Mouse (Mus musculus) left cerebral cortex, postnatal 14 days (tissue): ENCODE measurements around the gene Tsfm. TPM values are rescaled to one million over a fixed set of nuclear protein-coding genes. Genes with fewer than 3 reads are reported as not detected.
"Not testable (repeated sequence)": the region's sequence is repeated elsewhere in the genome, so short reads cannot be mapped to it uniquely, and the experiment has no call there.

Experiments
- DNase-seq, 2 experiments: peaks; one replicate each; pipeline ENCODE4 v3.0.0; 2021 to 2022; ENCODE audit warnings: low spot score in 2 of 2, mixed read lengths in 1 of 2
- intact Hi-C: fragments of 180-260 bp; cut with DNase I; formaldehyde crosslinking; loops from one replicate; pipeline ENCODE4 v1.15.1; 2025
- total RNA-seq, 2 experiments: library from RNA; stranded (reverse); gene quantifications; 2 replicates each; pipeline ENCODE4 v1.2.3; 2021

The Tsfm gene
- total RNA-seq, 2 experiments from 2014 or later, result 27.7 to 28.2 TPM

DNA sequence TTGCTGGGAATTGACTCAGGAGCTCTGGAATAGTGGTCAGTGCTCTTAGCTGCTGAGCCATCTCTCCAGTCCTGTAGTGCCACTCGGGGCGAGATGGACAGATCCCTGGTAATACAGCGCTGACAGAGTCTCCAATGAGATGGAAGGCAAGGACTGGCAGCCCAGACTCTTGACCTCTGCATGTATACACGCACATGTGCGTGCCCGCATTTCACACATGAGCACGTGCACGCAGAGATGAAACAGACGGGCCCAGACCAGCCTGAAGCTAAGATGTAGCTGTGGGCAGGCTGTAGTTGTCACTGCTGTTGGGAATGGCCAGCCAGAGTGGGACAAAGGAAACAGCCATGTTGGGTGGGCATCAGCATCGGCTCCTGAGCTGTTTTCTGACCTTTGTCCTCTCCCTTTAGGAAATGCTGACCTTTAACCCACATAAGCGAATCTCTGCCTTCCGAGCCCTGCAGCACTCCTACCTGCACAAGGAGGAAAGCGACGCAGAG is 35.9 kb upstream of the Tsfm start:
- no peak for DNase-seq
- intact Hi-C loops, result no loop called here

DNA sequence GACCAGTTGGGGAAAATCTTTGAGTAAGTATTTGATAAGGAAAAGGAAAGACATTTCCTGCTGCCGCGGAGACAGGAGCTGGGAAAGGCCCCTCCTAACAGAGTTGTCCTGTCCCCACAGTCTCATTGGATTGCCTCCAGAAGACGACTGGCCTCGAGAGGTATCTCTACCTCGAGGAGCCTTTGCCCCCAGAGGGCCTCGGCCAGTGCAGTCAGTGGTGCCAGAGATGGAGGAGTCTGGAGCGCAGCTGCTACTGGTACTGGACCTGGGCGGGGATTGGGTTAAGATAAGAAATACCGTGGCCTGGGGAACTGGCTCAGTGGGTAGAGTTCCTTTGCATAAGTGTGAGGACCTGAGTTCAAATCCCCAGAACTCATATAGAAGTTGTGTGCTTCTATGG is 35.3 kb upstream of the Tsfm start:
- intact Hi-C loops, result no loop called here
- no peak for DNase-seq

DNA sequence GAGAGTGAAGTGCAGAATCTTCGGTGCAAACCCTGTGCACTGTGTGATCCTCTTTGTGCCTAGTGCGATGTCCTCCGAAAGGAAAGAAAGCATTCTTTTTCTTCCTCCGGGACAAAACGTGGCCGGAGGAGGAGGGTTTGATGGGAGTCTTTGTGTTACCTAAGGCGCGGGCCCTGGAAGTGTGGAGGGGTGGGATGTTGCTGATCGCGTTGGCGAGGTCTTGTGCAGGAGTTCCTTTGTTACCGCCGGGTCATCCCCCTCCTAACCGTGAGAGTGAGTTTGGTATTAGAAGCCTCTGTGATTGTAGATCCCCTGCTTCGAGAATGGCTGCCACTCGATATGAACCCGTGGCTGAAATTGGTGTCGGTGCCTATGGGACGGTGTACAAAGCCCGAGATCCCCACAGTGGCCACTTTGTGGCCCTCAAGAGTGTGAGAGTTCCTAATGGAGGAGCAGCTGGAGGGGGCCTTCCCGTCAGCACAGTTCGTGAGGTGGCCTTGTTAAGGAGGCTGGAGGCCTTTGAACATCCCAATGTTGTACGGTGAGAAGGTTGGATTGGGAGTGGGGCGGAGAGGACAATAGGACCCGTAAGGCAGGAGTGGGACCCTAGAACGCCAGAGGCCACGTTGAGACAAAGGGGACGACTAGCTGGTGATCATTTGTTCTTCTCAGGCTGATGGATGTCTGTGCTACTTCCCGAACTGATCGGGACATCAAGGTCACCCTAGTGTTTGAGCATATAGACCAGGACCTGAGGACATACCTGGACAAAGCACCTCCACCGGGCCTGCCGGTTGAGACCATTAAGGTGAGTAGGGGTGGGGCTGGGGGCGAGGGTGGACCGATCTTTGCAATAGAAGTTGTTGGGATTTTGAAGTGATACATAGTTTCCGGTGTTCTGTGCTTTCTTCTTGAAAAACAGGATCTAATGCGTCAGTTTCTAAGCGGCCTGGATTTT is 33.6 kb upstream of the Tsfm start:
- DNase-seq, result no peak
- intact Hi-C loops, result no loop called here

DNA sequence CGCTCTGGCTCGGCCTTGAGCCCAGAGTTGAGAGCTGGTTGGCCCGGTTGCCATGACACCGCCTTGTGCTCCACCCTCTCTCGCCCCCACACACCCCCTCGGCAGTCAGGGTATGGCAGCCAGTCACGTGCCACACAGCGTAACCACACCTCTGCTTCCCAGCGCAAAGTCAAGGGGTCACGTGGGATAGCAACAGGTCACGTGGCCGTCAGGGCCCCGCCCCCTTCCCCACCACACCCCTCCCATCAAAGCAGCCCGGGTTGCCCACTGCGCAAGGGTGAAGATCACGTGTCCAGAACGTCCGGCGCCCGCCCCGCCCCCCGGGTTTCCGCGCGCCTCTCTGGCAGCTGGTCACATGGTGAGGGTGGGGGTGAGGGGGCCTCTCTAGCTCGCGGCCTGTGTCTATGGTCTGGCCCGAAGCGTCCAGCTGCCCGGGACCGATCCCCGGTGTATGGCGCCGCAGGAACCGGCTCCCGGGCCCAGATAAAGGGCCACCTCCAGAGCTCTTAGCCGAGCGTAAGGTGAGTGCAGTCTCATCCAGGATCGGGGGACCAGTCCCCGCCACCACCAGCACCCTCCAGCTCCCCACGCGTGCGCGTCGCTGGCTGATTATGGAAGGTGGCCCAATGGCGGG is 32.7 kb upstream of the Tsfm start, which contains the start of gene Cdk4:
Gene Cdk4, plus strand, starts transcription at position 296 of the 634 bp plus-strand sequence.
- intact Hi-C loops, result no loop called here
- peak; percentile 99 for DNase-seq

DNA sequence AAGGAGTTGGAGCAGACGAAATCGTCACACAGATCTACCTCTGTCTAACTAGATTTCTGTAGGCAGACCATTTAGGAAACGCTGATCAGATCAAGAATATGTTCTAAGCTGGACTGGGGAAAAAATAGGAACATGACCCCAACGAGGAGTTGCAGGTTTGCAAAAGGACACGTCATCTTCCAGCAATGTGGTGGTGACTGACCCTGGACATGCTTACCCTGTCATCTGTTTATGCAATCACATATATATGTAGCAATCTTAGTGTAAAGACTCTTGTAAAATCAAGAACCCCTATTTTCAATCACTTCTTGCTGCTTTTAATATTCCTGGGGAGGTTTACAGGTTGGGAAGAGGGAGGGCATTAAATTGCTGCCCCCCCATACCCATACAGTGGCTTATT is 31.9 kb upstream of the Tsfm start:
- intact Hi-C loops, result no loop called here
- DNase-seq, result no peak

DNA sequence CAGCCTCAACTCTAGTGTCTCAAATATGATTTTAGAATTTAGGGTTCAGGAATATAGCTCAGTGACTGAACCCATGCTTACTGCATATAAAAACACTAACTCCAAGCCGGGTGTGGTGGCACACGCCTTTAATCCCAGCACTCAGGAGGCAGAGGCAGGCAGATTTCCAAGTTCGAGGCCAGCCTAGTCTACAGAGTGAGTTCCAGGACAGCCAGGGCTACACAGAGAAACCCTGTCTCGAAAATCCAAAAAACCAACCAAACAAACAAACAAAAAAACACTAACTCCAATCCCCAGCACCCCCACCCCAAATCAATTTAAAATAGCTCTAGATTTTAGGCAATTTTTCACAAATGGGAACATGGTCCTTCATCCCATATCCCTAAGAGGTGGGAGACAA is 31.5 kb upstream of the Tsfm start:
- DNase-seq, intact Hi-C loops: not testable (repeated sequence)

DNA sequence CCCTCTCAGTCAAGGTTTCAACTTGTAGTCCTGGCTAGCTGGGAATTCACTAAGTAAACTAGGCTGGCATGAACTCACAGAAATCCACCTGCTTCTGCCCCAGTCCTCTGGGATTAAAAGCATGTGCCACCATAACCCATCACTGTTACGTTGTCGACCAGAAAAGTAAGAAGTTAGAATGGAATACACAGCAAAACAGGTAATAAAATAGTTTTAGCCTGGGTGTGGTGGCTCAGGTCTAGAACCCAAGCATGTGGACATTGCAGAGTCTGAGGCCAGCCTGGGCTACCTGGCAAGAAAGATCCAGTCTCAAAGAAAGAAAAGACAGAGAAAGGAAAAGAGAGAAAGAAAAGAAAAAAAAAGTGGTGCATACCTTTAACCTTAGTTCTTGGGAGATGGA is 30.9 kb upstream of the Tsfm start:
- DNase-seq, result no peak
- intact Hi-C loops, result no loop called here

DNA sequence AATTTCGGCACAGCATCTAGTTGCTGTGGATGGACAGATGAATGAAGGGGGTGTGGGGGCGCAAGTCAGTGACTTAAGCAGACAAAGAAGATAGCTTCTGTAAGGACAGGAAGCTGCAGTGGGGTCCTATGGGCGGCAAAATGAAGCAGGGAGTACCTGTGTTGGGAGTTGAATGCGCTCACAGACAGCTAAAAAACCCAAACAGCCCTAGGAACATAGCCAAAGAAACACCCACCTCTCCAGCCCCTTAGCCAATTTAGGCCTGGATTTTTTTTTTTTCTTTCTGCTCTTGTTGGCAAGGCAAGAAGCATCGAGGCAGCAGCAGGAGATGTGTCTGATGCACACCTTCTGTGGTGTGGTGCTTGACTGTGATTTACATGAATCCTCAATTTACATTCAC is 30.4 kb upstream of the Tsfm start:
- intact Hi-C loops, result no loop called here
- peak in 1 of 2 experiments; percentile 61 for DNase-seq

DNA sequence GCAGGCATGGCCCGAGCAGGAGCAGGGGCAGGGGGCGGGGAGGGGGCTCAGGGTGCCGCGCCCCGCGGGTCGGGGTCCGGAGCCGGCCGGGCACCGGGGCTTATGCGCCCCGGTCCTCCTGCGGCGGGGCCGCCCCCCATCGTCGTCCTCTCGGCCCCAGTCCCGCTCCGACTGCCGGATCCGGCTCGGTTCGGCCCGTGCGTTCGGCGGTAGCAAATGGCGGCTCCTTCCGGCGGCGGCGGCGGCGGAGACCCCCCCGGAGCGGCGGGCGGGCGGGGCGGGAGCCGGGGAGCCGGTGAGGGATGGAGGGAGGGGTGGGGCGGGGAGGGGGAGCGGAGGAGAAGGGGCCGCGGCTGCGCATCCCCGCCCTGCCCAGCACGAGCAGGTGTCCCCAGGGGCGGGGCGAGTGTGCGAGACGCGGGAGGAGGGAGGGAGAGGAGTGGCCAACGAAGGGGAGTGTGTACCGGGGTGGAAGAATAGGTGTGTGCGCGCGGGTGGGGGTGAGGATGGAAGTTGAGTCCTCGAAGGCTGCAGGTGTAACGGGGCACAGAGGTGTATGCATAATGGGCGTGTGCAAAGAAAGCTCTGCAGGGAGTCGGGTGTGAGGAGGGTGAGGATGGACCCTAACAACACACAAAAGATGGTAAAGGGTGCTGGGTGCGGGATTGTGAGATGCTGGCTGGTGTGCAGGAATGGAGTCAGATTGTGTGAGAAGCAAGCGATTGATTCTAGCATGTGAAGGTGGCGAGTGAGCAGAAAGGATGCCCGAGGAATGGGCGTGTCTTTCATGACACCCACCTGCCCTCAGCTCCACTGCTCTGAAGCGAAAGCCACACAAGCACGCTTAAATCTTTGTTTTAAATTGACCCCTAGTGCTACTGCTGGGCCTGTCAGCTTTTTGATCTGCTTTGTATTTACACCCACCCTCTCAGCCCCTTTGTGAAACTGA is 29.6 kb upstream of the Tsfm start, which contains the start of gene March9:
Gene March9, minus strand, starts transcription at position 217 of the 949 bp plus-strand sequence.
- DNase-seq, result peak; percentile 70 to 77
- intact Hi-C loops, result no loop called here

DNA sequence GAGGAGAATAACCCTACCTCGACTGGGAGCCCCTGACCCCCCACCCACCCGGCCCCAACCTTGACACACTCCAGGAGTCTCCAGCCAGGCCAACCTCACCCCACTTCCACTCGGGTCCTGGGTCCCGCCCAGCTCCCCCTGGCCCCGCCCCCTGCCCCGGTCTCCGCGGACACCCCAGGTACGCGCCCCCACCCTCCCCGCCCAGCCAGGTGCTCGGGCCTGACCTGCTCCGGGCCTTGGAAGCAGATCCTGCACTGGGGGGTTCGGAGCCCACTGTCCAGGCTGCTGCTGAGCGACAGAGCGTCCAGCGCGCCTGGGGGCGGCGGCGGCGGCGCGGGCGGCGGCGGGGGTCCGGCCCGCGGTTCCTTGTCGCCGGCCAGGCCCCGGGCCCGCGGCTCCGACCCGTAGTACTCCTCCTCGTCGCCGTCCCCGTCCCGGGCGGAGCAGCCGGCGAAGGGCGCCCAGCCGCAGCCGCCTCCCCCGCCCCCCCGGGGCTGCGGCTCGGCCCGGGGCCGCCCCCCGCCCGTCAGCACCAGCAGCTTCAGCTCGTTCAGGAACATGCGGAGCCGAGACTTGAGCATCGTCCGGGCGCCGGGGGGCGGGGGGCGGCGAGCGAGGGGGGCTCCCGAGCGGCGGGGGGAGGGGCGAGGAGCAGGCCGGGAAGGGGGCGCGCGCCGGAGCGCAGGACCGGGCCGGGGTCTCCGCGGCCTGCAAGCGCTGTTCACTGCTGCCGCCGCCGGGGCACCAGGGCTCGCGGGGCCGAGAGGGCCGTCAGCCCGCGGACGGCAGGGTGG is 28.7 kb upstream of the Tsfm start:
- DNase-seq, result no peak
- intact Hi-C loops, result no loop called here

DNA sequence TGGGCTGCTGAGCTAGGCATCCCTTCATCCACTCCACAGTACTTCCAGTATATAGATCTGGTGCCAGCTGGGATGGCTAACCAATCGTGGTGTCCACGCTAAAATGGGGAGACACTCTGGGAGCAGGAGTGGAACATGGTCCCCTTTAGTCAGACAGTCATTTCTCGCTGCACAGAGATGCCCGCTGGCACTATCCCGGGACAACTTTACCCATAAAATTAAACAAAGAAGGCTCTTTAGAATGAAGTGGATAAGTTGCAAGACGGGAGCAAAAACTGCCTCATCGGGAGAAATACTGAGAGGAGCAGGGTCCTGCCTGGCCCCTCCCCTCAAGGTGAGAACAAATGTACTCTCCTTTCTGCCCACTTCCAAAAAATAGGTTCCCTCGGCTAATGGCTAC is 28.1 kb upstream of the Tsfm start:
- intact Hi-C loops, result no loop called here
- DNase-seq, result no peak

DNA sequence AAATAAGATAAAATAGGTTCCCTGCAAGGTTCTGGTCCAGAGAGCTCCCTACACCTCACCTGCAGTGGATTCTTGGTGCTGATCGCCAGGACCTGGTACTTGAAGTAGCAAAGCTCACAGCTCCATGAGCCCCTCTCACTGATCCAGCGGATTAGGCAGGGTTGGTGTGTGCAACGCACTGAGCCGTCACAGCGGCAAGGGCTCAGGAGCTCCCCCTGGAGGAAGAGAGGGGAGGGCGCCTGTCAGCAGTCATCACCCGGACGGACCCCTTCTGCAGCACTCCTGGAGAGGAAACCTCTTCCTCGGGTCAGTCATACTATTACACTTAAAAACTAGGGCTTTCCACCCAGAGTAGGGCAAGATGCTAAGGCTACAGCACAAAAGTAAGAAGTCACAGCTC is 27.5 kb upstream of the Tsfm start:
- intact Hi-C loops, result no loop called here
- DNase-seq, result peak in 1 of 2 experiments; percentile 79

DNA sequence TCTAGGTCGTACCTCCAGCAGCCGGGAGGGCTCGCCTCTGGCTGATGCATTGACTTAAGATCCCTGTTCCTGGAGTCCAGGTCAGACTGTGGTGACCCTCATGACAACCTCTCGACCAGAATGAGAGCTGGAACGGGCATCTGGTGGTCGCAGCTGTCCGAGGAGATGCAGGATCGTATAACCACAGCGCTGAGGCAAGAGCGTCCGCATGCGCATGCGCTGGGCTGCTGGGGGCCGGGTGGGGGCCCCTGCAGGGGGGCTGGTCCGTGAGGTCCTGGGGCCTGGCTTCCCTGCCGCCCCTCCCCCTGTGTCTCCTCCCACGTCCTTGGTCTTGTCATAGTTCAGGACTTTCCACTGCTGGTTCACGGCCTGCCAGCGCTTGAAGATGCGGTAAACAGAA is 25.9 kb upstream of the Tsfm start:
- intact Hi-C loops, result no loop called here
- DNase-seq, result no peak

DNA sequence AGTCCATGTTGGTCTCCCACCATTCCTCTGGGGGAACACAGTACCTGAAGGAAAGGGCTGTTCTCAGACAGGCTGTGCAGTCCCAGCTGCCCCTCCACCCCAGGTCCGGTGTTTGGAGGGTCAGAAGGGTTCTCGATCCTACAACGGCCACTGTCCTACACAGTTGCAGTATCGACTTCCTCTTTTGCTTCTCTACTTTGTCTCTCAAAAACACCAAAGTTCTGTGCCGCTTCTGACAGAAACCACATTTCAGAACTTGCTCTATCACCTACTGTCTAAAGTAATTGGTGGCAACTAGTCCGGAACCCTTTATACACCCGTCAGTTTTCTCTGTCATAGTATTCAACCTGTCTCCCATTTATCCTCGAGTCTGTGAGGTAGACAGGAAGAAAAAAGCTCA is 24.8 kb upstream of the Tsfm start:
- no peak for DNase-seq
- intact Hi-C loops, result no loop called here

DNA sequence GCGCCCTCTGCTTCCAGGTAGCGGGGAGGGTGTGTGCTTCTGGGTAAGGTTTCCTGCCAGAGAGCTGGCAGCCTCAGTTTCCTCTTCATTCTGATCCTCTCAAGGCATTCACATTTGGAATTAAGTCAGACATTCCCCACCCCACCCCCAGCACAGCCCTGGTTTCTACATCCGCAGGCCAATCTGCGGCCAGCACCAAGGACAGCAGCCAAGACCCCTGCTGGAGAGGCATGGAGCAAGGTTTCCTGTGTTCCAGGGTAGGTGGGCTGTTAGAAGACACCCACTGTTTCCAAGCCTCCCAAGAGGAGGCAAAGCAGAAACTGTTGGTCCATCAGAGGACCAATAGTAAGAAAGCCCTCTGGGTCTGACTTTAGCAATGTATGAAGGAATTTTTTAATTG is 24.0 kb upstream of the Tsfm start:
- no peak for DNase-seq
- intact Hi-C loops, result no loop called here

DNA sequence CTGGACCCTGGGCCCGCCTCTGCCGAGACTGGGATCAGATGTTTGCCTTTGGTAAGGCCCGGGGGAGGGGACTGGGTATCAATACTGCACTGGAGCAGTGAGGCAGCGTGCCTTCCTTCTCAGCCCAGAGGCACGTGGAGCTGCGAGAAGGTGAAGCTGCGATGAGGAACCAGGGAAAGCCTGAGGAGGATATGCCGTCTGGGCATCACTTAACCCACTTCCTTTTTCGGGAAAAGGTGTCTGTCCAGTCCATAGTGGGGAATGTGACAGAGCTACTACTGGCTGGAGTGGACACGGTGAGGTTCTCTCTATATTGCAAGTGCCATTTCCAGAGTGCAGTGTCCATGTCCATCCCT is 19.5 kb upstream of the Tsfm start:
- intact Hi-C loops, result no loop called here
- DNase-seq, result no peak

DNA sequence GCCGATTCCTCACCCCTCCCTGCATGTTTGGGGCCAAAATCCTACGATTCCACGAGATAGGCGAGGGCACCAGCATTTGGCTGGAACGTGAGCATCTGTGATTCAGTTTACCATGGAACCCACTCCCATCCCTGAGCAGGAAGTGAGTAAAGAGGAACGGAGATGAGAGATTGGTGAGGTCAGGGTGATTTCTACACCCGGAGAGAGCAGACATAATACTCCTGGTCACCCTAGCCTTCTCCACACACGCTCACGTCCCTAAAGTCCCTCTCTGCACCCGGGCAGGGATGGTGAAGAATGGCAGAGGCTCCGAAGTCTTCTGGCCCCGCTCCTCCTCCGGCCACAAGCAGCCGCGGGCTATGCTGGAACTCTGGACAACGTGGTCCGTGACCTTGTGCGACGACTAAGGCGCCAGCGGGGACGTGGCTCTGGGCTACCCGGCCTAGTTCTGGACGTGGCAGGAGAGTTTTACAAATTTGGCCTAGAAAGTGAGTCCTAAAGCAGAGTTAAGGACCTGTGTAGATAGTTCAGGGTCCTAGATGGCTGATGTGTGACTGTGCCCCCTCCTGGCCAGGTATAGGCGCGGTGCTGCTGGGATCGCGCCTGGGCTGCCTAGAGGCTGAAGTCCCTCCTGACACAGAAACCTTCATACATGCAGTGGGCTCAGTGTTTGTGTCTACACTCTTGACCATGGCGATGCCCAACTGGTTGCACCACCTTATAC is 18.9 kb upstream of the Tsfm start:
- no peak for DNase-seq
- intact Hi-C loops, result no loop called here
